Mouse (Mus musculus) induced T-regulatory cell, adult 2 months (primary cell): ENCODE results near the gene Fzd2.
A peak's percentile ranks its signal among the peaks of the same experiment; 100 is the strongest.

Experiments used
- DNase-seq: peaks from one replicate; pipeline ENCODE4 v3.0.0-alpha.2; 2012; ENCODE audit warnings: low read depth

The Fzd2 gene

DNA sequence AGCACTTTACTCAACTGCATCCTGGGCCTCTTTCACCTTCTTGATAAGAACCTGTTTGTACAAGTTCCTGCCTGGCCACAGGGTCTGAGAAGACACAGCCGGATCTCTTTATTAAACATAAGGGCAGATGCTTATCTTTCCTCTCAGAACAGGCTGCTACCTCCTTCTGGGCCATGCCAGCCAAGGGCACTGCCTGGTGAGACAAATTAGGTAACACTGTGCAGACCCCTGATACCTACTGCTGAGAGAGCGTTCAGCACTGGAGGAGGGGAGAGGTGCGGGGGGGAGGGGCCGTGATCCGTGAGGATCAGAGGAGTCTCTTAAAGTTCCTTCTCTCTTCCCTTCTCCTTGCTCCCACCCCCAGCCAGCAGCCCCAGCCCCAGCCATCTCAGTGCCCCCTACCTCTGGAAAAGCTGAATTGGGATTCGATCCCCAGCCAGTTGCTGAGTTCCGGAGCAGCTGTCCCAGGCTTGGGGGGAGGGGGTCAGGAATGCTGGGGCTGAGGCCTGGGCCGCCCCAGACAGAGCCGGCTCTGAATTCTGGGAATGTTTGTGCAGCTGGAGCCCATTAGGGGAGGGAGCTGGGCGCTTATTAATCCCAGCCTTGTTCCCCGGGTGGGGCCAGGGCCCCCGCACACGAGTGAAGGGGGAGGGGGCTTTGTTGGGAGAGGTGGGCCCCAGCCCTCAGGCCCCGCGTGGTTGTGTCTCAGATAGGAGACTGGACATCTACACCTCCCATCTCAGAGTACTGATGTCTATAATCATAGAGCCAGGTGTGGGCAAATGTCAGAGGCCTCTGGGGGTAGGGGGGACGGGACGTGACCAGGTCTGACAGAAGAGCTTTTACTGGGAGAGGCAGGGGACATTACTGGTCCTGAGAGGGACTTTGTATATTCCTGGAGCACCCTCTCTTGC, 19.9 kb downstream of the Fzd2 start:
- no peak for DNase-seq

DNA sequence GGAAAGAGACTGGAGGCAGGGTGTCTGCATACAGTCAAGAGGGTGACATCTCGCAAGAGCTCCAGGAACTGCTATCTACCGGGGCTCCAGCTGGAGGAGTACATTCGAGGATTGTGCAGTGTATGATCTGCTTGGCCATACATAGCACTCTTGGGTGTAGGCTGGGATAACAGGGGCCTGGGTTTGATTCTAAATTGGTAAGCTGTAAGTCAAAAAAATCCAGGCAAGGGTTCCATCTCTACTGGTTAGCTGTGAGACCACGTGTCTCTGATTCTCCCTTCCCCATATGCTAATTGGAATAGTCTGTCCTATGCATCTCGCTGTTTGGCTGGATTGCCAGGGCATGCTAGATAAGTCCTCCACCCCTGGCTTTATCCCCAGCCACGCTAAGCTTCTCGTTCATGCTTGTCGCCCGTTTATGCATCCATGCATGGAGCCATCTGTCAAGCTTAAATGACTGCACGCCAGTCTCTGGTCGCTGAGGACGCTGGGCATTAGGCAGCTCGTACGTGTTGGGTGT, 20.8 kb downstream of the Fzd2 start:
- DNase-seq = no peak

DNA sequence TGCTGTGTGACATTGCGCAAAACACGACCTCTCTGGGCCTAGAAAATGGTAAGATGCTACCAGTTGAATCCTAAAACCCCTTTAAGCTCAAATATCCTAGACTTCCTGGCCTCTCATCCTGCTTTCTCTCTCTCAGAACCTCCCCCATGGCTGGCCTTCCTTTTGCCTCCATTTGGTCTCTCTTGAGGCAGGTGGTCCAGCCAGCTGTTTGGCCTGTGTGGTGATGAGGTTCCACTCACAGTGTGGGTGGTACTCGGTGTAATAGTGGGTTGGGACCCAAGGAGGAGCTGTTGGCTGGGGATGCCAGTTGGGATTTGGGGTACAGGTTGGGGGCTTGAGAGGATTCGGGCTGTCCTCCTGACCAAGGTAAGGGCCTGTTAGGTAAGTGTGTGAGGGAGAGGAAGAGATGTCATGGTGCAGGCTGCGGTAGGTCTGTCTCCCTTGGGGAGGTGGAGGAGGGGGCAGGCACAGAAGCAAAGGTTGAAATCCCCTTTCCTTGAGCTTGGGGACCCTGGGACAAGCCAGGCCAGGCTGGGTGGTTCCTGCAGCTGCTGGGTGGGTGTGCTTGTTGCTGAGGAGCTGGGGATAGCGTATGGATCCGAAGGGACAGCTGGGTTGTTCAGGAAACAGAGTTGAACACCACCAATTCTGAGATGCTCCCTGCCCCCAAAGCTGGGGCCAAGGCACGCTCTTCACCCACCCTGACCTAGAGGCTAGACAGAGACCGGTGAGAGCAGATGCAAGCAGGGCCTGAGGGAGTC, 23.2 kb downstream of the Fzd2 start:
- no peak for DNase-seq

DNA sequence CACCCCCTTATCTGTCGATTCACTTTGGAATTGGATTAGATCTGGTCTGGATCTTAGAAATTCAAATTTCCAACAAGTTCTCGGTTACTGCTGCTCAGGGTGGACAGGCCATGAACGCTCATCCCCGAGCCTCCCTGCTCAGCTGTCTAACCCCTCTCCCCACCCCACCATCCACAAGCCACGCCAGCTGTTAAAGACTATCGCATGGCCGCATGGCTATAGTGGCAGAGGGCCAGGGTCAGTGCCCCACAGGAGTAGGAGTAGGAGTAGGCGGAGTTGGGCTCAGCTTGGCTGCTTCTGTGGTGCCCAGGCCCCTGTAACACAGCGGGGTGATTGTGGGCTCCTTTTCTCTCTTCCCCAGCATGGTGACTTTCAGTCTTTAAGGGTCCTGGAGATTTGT, 24.3 kb downstream of the Fzd2 start:
- no peak for DNase-seq

DNA sequence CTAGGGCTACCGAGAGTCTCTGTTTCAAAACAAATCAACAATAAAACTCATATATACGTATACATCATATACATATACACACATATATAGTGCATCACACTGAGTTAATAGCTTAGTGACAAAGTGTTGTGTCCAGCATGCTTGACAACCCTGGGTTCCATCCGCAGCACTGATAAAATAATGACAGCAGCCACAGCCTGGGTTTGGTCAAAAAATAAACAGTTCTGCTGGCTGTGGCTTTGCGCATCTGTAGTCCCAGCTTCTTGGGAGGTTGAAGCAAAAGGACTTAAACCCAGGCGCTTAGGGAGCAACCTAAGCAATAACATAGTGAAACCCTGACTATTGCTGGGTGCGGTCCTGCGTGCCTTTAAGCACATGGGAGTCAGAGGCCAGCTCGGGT, 25.2 kb downstream of the Fzd2 start:
- no peak for DNase-seq

DNA sequence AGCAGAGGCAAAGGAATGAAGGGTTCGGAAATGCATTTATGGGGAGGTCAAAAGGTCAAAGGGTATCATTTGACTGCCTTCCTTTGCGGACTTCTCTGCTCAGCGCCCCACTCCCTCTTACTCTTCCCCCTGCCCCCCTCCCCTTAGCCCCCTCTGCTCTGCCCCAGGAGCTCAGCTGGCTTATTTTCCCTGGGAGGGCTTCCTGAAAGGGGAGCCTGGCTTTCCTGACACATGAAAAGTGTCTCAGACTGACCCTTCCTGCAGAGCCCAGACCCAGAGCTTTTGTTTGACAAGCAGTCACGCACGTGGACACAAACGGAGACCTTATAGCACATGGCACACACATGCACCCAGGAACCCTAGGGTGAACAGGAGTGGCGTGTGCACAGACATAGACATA, 26.5 kb downstream of the Fzd2 start:
- no peak for DNase-seq

DNA sequence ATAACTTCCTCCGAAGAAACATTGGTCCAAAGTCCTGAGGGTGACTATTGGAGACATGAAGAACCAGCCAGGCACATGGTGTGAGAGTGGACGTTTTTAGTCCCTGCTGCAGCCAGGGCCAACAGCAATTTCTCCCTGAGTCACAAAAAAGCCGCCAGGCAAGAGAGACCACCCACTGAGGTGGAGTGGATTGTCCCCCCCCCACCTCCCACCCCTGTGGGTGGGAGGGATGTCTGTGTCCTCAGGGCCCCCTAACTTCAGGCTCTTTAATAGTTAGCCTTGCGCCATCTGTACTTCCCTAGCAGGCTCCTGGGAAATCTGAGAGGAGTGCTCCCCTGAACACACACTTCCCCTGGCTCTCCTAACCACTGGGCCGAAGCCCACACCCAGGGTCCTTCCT, 27.0 kb downstream of the Fzd2 start:
- no peak for DNase-seq

DNA sequence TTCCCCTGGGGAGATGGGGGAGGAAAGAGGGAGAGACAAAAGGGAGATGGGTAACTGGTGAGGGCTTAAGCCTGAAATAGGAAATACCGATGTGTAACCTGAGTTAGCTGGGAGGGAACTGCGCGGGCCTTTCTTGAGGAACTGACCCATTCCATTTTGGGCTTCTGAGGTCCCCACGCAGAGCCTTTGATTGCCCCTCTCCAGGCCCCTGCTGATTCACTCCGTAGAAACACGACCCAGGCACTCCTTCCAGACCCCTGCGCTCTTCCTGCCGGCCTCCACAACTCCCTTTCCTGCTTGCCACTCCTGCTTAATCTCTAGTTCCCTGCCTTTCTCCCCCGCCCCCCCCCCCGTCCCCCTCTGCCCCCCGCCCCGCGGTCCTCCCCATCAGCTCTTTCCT, 28.5 kb downstream of the Fzd2 start:
- DNase-seq = no peak

DNA sequence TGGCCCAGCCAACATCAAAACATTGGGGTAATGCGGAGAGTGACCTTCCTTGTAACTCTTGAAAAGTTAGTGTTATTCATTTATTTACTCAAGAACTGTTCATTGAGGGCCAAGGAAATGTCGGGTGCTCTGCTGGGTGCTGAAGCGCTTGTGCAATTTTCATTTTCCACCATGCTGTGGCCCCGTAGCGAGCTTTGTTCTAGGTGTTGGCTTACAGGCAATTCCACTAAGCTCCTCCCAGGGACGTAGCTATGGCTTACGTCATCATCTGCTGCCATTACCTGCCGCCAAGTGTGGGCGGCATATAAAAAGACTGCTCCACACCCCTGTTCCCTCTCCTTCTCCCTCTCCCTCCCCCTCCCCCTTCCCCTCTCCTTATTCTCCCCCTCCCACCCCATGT, 29.2 kb downstream of the Fzd2 start:
- DNase-seq = no peak

DNA sequence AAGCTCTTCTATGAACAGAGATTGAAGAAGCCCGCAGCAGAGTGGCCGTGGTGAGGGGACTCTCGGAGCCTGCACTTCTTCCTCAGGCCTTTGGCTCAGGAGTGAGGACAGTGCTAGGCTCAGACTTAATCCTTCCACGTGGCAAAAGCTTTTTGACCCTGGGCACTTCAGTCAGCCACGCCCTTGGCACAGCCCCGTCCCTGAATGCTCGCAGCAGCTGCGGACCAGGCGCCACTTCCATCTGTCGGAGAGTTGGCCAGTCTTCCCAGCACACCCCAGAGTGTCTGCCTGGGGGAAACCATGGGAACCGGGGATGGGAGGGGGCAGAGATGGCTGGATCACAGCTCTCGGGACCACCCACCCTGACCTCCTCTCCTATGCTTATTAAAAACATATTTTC, 32.7 kb downstream of the Fzd2 start:
- DNase-seq = no peak

DNA sequence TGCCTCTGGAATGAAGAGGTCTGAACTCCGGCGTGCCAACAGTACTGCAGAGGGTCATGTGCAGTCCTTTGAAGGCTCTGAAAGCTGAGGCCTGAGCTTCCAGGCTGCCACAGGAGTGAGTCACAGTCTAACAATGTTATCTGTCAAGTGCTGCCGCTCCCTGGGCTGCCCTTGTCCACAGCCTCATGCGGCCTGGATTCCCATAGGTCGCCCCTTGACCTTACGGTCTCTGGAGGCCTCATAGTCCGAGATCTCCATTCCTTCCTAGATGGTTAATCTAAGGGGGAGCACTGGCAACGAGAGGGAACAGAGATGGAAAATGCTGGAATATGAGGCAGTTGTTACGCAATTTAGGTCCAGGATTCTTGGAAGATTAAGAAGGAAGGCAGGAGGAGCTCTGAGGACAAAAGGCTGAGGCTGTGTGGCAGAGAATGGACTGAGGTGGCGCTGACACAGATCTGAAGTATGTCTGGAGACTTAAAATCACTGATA, 39.7 kb downstream of the Fzd2 start:
- DNase-seq = no peak

DNA sequence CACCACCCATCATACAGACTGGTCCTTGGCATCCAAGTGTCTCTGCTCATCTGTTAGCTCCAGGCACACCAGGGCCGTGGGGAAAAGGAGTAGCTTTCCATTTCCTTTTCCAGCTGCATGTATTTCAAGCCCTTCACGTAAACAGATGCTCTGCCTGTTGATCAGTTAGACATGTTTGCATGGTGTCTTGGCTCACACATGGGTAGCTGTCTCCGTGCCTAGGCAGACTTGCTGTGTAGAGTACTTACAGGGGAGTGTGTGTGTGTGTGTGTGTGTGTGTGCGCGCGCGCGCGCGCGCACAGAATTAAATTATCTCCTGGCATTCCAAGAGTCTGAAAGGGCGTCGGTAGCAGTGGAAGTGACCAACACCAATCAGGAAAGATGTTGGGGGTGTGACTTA, 42.0 kb downstream of the Fzd2 start:
- no peak for DNase-seq

DNA sequence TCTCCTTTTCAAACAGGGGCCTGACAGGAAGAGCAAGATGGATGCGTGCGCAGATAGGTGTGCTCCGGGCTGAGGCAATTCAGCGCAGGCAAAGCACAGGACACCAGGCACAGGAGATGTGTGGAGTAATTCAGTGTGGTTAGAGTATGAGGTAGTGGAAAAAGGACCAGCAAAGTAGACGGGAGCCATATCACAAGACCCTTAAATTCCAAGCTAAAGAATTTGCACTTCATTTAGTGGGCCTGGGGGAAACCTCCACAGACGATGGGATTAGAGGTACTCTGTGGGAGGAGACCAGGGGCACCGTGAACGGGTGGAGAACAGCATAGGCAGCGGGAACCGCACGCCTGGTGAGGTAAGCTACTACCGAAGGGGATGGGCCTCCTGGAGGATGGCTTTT, 43.7 kb downstream of the Fzd2 start:
- no peak for DNase-seq

DNA sequence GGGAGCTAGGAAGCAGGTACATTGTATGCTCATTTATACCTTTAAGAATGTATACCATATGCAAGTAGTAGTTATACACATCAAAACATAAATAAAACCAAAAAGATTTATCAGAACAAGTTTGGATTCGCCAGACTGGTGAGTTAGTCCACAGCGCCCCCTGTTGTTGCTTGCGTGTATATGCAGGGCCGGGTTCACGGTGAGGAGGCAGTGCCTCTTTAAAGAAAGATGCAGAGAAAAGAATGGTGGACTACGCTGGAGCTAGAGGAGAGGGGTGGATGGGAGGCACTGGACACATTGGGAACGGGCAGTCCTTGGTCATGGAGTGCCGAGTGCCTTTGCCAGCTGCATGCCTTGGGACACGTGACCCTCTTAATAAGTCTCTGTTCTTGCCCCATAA, 47.2 kb downstream of the Fzd2 start:
- DNase-seq = peak; percentile 64

DNA sequence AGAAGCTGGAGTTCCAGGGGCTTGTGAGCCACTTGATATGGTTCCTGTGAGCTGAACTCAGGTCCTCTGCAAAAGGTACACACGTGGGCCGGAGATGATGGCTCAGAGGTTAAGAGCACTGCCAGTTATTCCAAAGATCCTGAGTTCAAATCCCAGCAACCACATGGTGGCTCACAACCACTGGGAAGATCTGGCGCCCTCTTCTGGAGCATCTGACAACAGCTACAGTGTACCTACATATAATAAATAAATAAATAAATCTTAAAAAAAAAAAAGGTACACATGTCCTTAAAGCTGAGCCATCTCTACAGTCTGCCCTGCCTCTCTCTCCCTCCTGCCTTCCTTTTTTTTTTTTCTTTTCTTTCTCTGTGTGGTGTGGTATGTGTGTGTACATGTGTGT, 48.6 kb downstream of the Fzd2 start:
- peak; percentile 45 for DNase-seq

DNA sequence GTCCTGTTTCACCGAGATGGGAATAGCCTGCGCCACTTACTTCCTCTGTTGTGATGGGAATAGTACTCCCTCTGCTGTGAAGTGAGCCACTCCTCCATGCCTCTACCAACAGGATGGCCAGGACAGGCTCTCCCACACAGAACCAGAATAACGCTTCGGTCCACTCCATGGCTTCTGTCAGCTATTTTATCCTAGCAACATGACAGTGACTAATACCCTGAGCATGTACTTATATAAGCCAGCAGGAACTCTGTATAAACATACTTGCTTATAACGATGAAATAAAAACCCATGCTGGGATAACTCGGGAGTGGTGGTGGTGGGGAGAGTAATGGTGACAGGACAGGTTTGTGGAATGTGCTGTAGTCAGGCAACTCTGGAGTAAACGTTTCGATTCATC, 51.7 kb downstream of the Fzd2 start:
- no peak for DNase-seq

DNA sequence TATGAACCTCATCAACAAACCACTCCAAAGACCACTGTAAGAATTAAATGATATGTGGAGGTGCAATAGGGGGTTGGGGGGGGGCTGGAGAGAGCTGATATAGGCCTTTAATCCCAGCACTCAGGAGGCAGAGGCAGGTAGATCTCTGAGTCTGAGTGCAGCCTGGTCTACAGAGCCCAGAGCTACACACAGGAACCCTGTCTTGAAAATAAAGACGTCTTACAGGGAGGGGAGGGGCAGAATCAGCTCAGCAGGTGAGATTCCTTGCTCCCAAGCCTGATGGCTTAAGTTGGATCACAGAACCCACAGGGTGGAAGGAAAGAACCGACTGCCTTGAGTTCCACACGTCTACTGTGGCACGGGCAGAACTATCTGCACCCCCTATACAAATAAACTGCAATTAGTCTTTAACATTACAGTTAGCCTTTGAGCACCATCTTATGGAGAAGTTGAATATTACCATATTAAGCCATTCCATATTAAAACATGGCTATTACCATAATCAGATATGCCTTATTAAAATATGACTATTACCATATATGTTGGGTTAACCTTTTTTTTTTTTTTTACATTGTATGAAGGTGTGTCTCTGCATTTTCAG, 52.2 kb downstream of the Fzd2 start:
- DNase-seq = no peak

DNA sequence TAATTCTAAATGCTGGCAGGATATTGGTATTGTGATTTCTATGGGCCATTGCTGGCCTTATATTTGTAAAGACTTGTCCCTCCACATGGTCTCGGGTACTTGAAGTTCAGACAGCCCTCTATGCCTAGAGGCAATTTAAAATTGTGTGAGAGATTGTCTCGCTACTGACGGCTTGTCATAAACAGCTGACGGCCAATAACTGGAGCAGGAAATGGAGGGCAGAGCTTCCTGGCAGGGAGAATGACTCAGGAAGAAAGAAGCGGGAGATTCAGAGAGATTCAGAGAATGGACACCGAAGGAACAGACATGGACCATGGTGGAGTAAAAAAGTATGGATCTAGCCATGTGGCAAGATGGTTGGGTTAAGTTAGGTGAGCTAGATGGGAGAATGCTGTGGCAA, 52.7 kb downstream of the Fzd2 start:
- DNase-seq = no peak
